Mouse (Mus musculus) heart, postnatal 0 days (tissue): ENCODE measurements around the gene Kcnj8. TPM values are rescaled to one million over a fixed set of nuclear protein-coding genes. Genes with fewer than 3 reads are reported as not detected.

ENCODE experiments used
- ATAC-seq: fragments of 200-750 bp; cut with Nextera tagmentation; 2 replicates; pipeline ENCODE4 v1.8.0; 2017; ENCODE audit warnings: low read depth, moderate number of reproducible peaks, moderate library complexity; ENCODE audit not compliant: insufficient read depth
- DNase-seq: peaks from one replicate; pipeline ENCODE4 v3.0.0-alpha.2; 2016; ENCODE audit warnings: low spot score
- H3K27ac ChIP-seq: fragments of 300-500 bp; sonication (generic); 2 replicates; pipeline ENCODE4 v1.5.1; 2014; ENCODE audit warnings: low read depth, mild to moderate bottlenecking
- H3K27me3 ChIP-seq: fragments of 300-500 bp; sonication (generic); 2 replicates; pipeline ENCODE4 v1.6.1; 2014; ENCODE audit warnings: low read length, mixed read lengths; ENCODE audit not compliant: control insufficient read depth, insufficient read depth
- H3K36me3 ChIP-seq: fragments of 300-500 bp; sonication (generic); replicated peaks from 2 replicates; pipeline ENCODE4 v1.6.1; 2014; ENCODE audit warnings: low read length, mixed read lengths; ENCODE audit not compliant: control insufficient read depth, insufficient read depth
- H3K4me1 ChIP-seq: fragments of 300-500 bp; sonication (generic); 2 replicates; pipeline ENCODE4 v1.6.1; 2014; ENCODE audit warnings: antibody characterized with exemption; ENCODE audit not compliant: control insufficient read depth, insufficient read depth
- H3K4me2 ChIP-seq: fragments of 300-500 bp; sonication (generic); 2 replicates; pipeline ENCODE4 v1.6.1; 2014; ENCODE audit warnings: low read depth, mild to moderate bottlenecking, low read length, moderate library complexity
- H3K4me3 ChIP-seq: fragments of 300-500 bp; sonication (generic); 2 replicates; pipeline ENCODE4 v1.5.1; 2014; ENCODE audit warnings: low read depth, low read length
- H3K9ac ChIP-seq: fragments of 300-500 bp; sonication (generic); replicated peaks from 2 replicates; pipeline ENCODE4 v1.6.1; 2014; ENCODE audit warnings: low read depth, low read length, mixed read lengths
- H3K9me3 ChIP-seq: fragments of 300-500 bp; sonication (generic); replicated peaks from 2 replicates; pipeline ENCODE4 v1.6.1; 2016; ENCODE audit warnings: low read length; ENCODE audit not compliant: control insufficient read depth
- CTCF ChIP-seq: IDR thresholded peaks from 2 replicates; pipeline ENCODE4 v1.5.1; 2016; ENCODE audit warnings: antibody characterized with exemption, control low read depth, low read depth
- EP300 ChIP-seq: IDR thresholded peaks from 2 replicates; pipeline ENCODE4 v1.6.1; 2016; ENCODE audit warnings: antibody characterized with exemption, low read depth
- WGBS: fragments of 180-500 bp; shearing (Covaris S2); extraction: QIAGEN DNeasy Blood & Tissue Kit; methylation state at CpG from one replicate; pipeline ENCODE4 v1.1.7; 2014; 5-methylcytosine and 5-hydroxymethylcytosine counted together
- polyA plus RNA-seq: library from polyadenylated mRNA; unstranded; fragments of >200 nt; fragmentation: Nextera tagmentation; extraction: Ambion mirVana; gene quantifications from 2 replicates; pipeline ENCODE4 v1.2.1, GENCODE M21; 2015
- total RNA-seq: library from RNA; depleted of rRNA; stranded (reverse); fragments of >200 nt; gene quantifications from 2 replicates; pipeline ENCODE4 v1.2.3, GENCODE M21; 2014; ENCODE audit warnings: low replicate concordance

Gene Kcnj8
- total and polyA plus RNA-seq, 2 experiments from 2014 or later = 21.5 to 40.4 TPM

- DNase-seq = no peak
- H3K27ac ChIP-seq = no peak overlapping the region
- H3K4me1 ChIP-seq = no peaks in the 10 kb centered on the region
- 57% methylated on average over 1 of the region's 1 CpGs for WGBS
- H3K9me3 ChIP-seq = no peaks in the 10 kb centered on the region
- ATAC-seq = no peak
- TF ChIP-seq CTCF = no peak
- TF ChIP-seq EP300 = no peak
- no peak overlapping the region for H3K4me3 ChIP-seq
- no peak overlapping the region for H3K4me2 ChIP-seq
- H3K36me3 ChIP-seq = 0 out of 2 replicates have a peak, but pooled peaks cover 5% of the 10 kb centered on the region
- H3K27me3 ChIP-seq = no peaks in the 10 kb centered on the region
- no peak overlapping the region for H3K9ac ChIP-seq
These were observed 10.3 kb downstream of the Kcnj8 start for GRCm38 (mm10) chr6:142561151-142561550.

DNA sequence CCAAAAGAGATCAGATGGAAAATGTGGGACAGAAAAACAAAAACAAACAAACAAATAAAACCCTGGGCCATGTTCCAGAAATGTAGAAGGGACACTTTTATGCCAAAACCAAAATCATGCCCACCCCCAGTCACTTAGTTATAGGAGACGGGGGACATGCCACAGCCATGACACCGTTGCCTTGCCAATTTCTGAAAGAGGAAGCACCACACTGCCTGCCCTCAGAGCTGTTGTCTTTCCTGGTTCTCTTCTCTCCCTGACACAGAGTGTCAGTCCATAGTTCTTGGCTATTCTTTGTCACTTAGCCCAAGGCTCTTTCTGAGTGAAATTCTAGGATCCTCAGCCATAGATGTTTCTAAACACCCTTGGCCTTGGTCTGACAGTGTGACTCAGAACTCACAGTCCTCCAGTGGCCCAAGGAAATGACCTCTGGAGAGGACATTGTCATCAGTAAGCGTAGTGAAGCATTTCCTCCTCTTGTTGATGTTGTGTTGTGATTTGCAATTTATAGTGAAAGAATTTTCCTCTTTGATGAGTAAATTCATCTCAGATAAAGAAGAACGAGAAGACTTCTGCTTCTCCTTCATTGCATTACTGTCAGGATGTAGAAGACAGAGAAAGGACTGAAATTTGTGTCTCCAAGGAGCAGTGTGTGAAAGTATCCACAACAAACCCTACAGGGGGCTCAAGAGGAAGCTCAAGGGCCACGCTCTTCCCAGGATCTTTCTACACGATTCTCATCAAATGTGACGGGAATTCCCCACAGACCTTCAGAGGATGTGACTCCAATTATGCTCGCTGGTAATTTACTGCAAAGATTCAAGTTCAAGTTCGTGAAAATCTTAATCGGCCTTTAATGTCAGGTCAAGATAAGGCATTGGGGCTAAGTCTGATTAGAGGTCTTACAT, 12.4 kb downstream of the Kcnj8 start:
- no peak overlapping the region for H3K27ac ChIP-seq
- WGBS = 58% methylated on average over 10 of the region's 10 CpGs

DNA sequence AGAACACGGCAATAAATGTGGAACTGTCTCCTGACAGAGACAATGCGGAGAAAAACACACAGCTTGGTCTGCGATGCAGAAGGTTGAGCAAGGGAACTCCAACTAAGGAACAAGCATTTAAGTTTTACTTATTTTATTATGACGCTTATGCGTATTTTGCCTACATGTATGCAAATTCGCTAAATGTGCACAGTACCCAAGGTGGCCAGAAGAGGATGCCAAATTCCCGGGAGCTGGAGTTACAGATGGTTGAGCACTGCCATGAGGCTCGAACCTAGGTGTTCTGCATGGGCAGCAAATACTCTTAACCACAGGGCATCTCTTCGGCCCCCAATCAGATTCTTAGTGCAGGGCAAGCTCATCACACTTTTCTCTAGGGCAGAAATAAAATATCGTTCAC, 13.3 kb downstream of the Kcnj8 start:
- WGBS = 81% methylated on average over 10 of the region's 10 CpGs
- Histone ChIP-seq H3K9ac (no peak overlapping the region), H3K27ac (no peak overlapping the region), H3K4me2 (no peak overlapping the region), H3K9me3 (0 out of 2 replicates have a peak, but pooled peaks cover 3% of the 10 kb centered on the region), H3K4me3 (no peak overlapping the region), H3K4me1 (no peaks in the 10 kb centered on the region), H3K27me3 (no peaks in the 10 kb centered on the region), H3K36me3 (no peaks in the 10 kb centered on the region)
- DNase-seq = no peak
- TF ChIP-seq CTCF (peak; percentile 57), EP300 (no peak)
- no peak for ATAC-seq

More for the DNA sequence above, 12.4 kb downstream of the Kcnj8 start:
- Histone ChIP-seq H3K4me1 (no peaks in the 10 kb centered on the region), H3K36me3 (no peaks in the 10 kb centered on the region), H3K4me2 (no peak overlapping the region), H3K9ac (no peak overlapping the region), H3K9me3 (no peaks in the 10 kb centered on the region), H3K27me3 (no peaks in the 10 kb centered on the region), H3K4me3 (no peak overlapping the region)
- TF ChIP-seq EP300 (no peak), CTCF (no peak)
- ATAC-seq = no peak
- DNase-seq = no peak

DNA sequence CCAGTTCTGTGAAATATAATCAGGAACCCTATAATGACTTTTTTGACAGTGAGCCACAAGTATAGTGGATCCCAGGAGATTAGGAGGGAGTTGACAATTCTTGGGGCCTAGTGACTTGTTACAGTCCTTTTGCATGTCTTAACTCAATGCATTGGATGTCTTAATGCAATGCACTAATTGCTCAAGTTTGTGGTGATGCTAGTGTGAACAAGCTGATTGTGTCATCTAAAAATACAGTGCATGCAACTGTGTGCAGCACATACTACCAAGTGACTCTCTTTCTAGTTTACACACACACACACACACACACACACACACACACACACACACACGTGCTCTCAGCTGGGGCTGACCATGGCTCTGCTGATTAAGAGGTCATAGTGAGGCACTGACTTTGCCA, 15.4 kb downstream of the Kcnj8 start:
- no peak for TF ChIP-seq CTCF
- TF ChIP-seq EP300 = no peak
- Histone ChIP-seq H3K4me1 (peaks cover 8% of the 10 kb centered on the region; the same call in 1 of the 2 replicates), H3K27me3 (no peaks in the 10 kb centered on the region), H3K36me3 (no peaks in the 10 kb centered on the region), H3K9ac (no peak overlapping the region), H3K4me3 (no peak overlapping the region), H3K4me2 (no peak overlapping the region), H3K27ac (no peak overlapping the region), H3K9me3 (0 out of 2 replicates have a peak, but pooled peaks cover 3% of the 10 kb centered on the region)
- 67% methylated on average over 1 of the region's 1 CpGs for WGBS
- no peak for DNase-seq
- no peak for ATAC-seq

GRCm38 (mm10) chr6:142551482-142551881, 19.9 kb downstream of the Kcnj8 start:
- WGBS = 21% methylated on average over 4 of the region's 4 CpGs
- Histone ChIP-seq H3K9me3 (peaks cover 8% of the 10 kb centered on the region; the same call in 1 of the 2 replicates), H3K4me2 (no peak overlapping the region), H3K27ac (no peak overlapping the region), H3K4me1 (peaks cover 8% of the 10 kb centered on the region; the same call in 1 of the 2 replicates), H3K36me3 (no peaks in the 10 kb centered on the region), H3K4me3 (no peak overlapping the region), H3K9ac (no peak overlapping the region), H3K27me3 (no peaks in the 10 kb centered on the region)
- TF ChIP-seq EP300 (no peak), CTCF (no peak)
- DNase-seq (no peak), ATAC-seq (no peak)
